Mouse (Mus musculus): ENCODE results near the gene Fgf12.

GRCm38 (mm10) chr16:28512446-28512845 lies 240.4 kb downstream of the Fgf12 start:
- TF ChIP-seq CTCF (IDR thresholded peaks at IDR 0.05; ENCODE audit: low read depth, low read length): no peak
- no peak for TF ChIP-seq POLR2A (IDR thresholded peaks at IDR 0.05; ENCODE audit: insufficient read depth, low read length)

Measured in ES-Bruce4 (cell line).